Mouse (Mus musculus): ENCODE data around the gene Epop.

Epop gene

GRCm38 (mm10) chr11:97628568-97629518, 659 bp downstream of the Epop start:
- peak; percentile 49 for DNase-seq (ENCODE audit: low spot score)

DNA sequence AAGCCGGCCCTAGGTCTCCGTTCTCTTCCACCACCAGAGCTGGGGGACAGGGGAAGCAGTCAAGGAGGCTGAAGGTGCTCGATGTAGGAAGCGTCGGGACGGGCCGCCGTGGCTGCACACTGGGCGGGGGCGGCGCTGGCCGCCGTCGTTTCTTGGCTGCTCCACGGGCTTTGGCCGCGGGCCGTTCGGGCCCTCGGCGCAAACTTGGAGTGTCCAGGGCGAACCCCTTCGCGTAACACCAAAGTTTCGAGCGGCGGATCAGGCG, 1.3 kb downstream of the Epop start:
- peak; percentile 34 for DNase-seq (ENCODE audit: low spot score)

- peak; percentile 44 for DNase-seq (ENCODE audit: low spot score)
These were observed 1.8 kb downstream of the Epop start for GRCm38 (mm10) chr11:97627556-97628302.

DNA sequence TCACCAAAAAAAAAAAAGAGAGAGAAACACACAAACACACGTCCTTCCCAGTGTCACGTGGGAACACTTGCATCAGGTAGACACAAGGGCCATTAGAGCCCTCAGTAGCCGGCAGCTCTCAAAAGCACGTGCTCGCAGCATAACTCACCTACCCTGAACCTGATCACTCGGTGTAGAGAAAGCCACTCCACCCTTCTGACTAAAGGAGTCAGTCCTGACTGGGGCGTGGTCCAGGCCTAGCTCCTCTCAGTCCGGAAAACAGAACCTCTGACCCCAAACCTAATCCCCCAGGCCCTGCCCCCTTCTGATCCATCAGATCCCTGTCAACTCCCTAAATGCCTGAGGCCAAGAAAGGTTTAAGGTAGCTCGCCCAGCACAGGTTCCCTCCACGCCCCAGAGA, 2.7 kb downstream of the Epop start:
- peak; percentile 74 for DNase-seq (ENCODE audit: low spot score)

DNA sequence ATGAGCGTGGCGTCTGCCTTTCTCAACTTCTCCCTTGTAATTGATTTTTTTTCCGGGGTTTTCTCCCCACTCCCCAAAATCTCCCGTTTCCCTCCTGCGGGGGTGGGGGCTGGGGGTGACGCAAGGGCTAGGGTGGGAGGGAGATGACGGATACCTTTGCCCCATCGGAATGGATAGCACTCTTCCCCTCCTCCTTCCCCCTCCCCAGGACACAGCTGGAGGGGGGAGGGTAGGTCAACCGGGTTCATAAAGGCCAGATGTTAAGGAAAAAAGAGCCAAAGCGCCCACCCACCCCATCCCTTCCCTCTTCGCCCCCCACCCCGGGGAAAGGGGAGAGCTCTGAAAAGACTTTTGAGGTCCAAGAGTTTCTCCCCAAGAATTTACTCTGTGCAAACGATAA, 3.1 kb downstream of the Epop start:
- peak; percentile 37 for DNase-seq (ENCODE audit: low spot score)

DNA sequence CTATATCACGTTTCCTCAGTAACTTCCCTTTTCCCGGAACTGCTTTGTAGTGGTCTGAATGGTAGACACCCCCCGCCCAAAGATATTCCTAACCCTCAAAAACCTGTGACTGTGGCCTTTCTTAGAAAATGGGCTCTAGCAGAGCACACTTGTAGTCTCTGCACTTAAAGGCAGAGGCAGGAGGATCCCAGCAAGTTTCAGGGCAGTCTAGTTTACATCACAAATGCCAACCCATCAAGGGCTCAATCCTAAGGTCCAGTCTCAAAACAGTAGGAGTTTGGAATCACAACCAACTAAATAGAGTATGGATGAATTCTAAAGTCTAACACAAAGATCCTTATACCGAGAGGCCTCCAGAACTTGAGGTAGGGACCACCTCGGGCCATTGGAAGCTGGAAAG, 4.0 kb downstream of the Epop start:
- no peak for DNase-seq (ENCODE audit: low spot score)

GRCm38 (mm10) chr11:97623166-97623565, 6.3 kb downstream of the Epop start:
- DNase-seq (ENCODE audit: low spot score): peak; percentile 23

DNA sequence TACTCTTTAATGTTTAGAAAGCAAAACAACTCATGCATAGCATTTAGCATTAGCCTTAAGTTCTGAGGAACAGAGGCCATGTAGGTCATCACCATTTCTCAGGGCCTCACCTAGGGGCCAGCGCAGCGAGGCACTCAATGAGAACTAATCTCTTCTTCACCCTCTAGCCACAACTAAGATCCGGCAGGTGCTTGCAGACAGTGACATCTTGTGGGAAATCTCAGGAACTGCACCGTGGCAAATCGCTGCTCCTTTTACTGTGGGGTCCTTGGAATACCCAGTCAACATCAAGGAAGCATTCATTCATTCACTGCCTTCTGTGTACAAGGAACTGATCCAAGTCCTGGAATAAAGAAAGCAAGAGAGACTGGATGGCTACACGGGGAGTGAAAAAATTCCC, 7.1 kb downstream of the Epop start:
- peak; percentile 88 for DNase-seq (ENCODE audit: low spot score)

DNA sequence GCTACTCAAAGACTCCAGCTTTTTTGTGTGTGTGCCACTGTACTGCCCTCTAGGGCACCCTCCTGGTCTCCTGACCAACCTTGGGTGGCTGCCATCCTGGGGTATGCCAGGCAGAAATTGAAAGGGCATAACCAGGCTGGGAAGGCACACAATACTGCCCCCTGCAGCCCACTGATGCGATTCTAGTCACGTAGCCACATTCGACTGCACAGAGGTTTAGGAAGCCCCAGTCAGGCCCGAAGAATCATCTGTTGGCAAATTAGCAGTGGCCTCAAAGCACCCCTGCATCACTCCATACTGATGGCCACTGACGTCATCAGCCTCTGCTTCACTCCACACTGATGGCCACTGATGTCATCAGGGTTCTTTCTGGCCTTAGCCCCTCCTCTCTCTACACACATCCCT, 10.1 kb downstream of the Epop start:
- DNase-seq (ENCODE audit: low spot score): peak; percentile 40

GRCm38 (mm10) chr11:97618368-97618767, 11.1 kb downstream of the Epop start:
- no peak for DNase-seq (ENCODE audit: low spot score)

- no peak for DNase-seq (ENCODE audit: low spot score)
These were observed 14.2 kb downstream of the Epop start for GRCm38 (mm10) chr11:97615276-97615675.

- no peak for DNase-seq (ENCODE audit: low spot score)
These were observed 18.4 kb downstream of the Epop start for GRCm38 (mm10) chr11:97611076-97611475.

DNA sequence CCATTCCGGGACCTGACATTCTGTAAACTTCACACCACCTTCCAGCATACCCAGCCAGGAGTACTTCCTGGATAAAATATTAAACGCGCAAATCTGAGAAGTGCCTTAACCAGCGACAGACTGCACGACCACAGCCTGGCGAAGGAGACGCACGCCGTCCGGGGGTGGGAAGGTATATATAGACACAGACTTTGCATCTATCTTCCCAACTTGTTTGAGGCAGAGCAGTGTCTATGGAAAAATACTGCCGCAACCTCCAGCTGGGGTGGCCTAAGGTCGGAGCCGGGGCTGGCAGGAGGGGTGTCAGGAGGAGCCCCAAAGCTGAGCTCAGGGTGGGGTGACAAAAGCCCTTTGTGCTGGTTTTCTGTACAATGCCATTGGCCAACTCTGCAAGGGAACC, 19.8 kb downstream of the Epop start:
- no peak for DNase-seq (ENCODE audit: low spot score)

GRCm38 (mm10) chr11:97608933-97609332, 20.6 kb downstream of the Epop start:
- no peak for DNase-seq (ENCODE audit: low spot score)

DNA sequence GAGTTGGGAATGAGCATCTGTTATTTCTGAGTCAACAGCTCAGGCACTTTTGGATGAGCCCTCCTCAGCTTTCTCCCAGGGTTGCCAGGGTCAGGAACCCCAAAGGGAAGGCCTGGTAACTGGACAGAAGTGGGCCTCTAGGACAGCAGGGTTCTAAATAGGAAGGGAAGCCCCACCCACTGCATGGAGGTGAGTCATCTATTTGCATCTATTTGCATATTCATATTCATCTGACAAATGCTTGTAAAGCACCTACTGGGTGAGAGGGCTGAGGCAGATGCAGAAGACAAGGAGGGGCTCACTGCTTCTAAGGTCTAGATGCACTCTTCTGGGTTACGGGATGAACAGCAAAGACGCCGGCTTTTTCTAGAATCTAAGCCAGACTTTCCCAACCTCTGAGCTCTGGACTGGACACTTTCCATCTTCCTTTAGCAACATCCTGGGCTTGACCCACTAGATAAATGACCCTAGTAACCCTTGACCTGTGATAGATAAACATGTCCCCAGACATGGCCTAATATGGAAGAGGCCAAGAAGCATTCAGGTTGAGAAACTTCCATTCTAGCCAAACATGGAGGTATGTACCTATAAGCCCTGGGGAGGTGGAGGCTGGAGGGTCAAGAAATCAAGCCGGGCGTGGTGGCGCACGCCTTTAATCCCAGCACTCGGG, 22.3 kb downstream of the Epop start:
- DNase-seq (ENCODE audit: low spot score): no peak

DNA sequence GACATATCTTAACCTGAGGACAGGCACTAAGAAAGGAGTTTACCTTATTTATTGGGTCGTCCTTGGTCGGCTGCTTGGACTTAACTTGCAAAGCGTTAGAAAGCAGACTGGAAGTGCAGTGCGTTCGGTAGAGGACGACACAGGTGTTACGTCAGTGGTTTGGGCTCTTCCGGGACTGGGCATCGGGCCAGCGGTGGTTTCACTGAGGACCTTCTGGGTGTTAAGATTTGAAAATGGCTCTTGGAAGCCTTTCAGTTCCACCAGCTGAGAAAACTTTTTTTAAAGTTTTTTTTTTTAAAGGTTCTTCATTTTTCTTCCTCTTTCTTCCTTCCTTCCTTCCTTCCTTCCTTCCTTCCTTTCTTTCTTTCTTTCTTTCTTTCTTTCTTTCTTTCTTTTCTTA, 25.6 kb downstream of the Epop start:
- DNase-seq (ENCODE audit: low spot score): no peak

- DNase-seq (ENCODE audit: low spot score): no peak
These were observed 27.3 kb downstream of the Epop start for GRCm38 (mm10) chr11:97602223-97602622.

- DNase-seq (ENCODE audit: low spot score): no peak
These were observed 30.4 kb downstream of the Epop start for GRCm38 (mm10) chr11:97599104-97599503.

GRCm38 (mm10) chr11:97597945-97598691, 31.4 kb downstream of the Epop start:
- no peak for DNase-seq (ENCODE audit: low spot score)

DNA sequence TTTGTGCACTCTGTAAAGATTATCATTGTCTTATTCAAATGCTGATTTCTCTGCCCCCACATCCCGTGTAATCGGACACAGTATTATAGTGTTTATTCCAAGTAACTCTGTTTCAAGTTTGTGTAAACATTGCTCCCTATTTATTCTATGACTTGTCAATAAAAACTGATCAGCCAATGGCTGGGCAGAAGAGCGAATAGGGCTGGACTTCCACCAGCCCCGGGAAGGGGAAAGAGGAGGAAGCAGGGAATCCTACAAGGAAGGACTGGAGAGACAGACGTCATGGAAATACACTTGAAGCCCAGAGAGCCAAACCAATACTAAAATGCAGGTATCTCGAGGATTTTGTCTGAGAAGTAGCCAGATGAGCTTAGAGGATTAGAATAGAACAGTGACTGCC, 35.4 kb downstream of the Epop start:
- DNase-seq (ENCODE audit: low spot score): no peak

DNA sequence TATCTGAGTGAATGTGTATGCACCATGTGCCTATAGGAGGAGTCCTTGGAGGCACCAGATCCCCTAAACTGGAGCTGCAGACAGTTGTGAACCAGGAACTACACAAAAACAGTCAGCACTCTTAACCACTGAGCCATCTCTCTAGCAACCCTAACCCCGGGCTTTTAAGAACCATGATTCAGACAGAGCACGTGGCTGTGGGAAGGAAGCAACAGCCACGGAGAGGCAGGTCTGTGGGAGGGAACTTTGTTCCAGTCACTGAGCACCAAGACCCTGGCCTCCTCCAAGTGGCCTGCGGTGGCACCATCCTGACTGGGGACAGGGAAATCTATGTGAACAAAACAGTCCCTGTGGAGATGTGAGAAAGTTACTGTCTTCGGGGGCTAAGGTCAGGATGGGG, 37.6 kb downstream of the Epop start:
- no peak for DNase-seq (ENCODE audit: low spot score)
